Mouse (Mus musculus) kidney, adult 11 months (tissue): ENCODE measurements around the gene Stoml2.

Experiments
- DNase-seq: peaks from one replicate; pipeline ENCODE4 v3.0.0; 2022

Stoml2 gene

GRCm38 (mm10) chr4:43037860-43038566 lies 6.5 kb upstream of the Stoml2 start:
- DNase-seq = no peak

GRCm38 (mm10) chr4:43036356-43036755 lies 4.8 kb upstream of the Stoml2 start:
- DNase-seq = no peak

GRCm38 (mm10) chr4:43035851-43036250 lies 4.3 kb upstream of the Stoml2 start:
- DNase-seq = no peak

- DNase-seq = no peak
Measured at GRCm38 (mm10) chr4:43033481-43033880, 2.0 kb upstream of the Stoml2 start.

GRCm38 (mm10) chr4:43032501-43032900 lies 991 bp upstream of the Stoml2 start:
- DNase-seq = no peak

GRCm38 (mm10) chr4:43030780-43031230 lies 705 bp downstream of the Stoml2 start:
- no peak for DNase-seq

- no peak for DNase-seq
Measured at GRCm38 (mm10) chr4:43030352-43030751, 1.2 kb downstream of the Stoml2 start.

- DNase-seq = no peak
Measured at GRCm38 (mm10) chr4:43029749-43030148, 1.8 kb downstream of the Stoml2 start.

- DNase-seq = no peak
Measured at GRCm38 (mm10) chr4:43029121-43029520, 2.4 kb downstream of the Stoml2 start.

- DNase-seq = peak; percentile 95
Measured at GRCm38 (mm10) chr4:43025084-43025960, 6.2 kb downstream of the Stoml2 start, which contains the start of gene Pigo. Gene Pigo (minus strand): TSS chr4:43025819.

GRCm38 (mm10) chr4:43024673-43025072 lies 6.8 kb downstream of the Stoml2 start:
- DNase-seq = no peak

- DNase-seq = no peak
Measured at GRCm38 (mm10) chr4:43021341-43021740, 10.2 kb downstream of the Stoml2 start.

GRCm38 (mm10) chr4:43020876-43021275 lies 10.6 kb downstream of the Stoml2 start:
- DNase-seq = no peak

- no peak for DNase-seq
Measured at GRCm38 (mm10) chr4:43019641-43020465, 11.7 kb downstream of the Stoml2 start.

- peak; percentile 2 for DNase-seq
Measured at GRCm38 (mm10) chr4:43019176-43019575, 12.3 kb downstream of the Stoml2 start.

- no peak for DNase-seq
Measured at GRCm38 (mm10) chr4:43018156-43018555, 13.4 kb downstream of the Stoml2 start.

- no peak for DNase-seq
Measured at GRCm38 (mm10) chr4:43012091-43012490, 19.4 kb downstream of the Stoml2 start.

- DNase-seq = peak; percentile 82
Measured at GRCm38 (mm10) chr4:43010161-43011038, 21.1 kb downstream of the Stoml2 start, which contains the start of gene Fancg. Gene Fancg (minus strand): TSS chr4:43010506.

GRCm38 (mm10) chr4:43005765-43006164 lies 25.7 kb downstream of the Stoml2 start:
- peak; percentile 32 for DNase-seq

GRCm38 (mm10) chr4:43004951-43005350 lies 26.6 kb downstream of the Stoml2 start:
- DNase-seq = no peak

- DNase-seq = no peak
Measured at GRCm38 (mm10) chr4:43002756-43003439, 28.6 kb downstream of the Stoml2 start.
